In genomic region chrX:12089027-12089340, GRCm38 (mm10) we compare ENCODE assay signal across 8 mouse cellular contexts.
DNase-seq lines count a peak whose midpoint lies in the region; ATAC-seq and TF ChIP-seq lines count a peak whose summit lies in the region.

No protein-coding gene starts in this region.

- intact Hi-C loops in left cerebral cortex, postnatal 36 days (cut with DNase I), result loop anchor here (2.0 to 5.0 kb wide), 3 partner anchors 70 to 282 kb away; no protein-coding TSS in a partner anchor

- no peak for TF ChIP-seq CTCF in cerebellum, adult 2 months (IDR thresholded peaks at IDR 0.05; ENCODE audit: borderline replicate concordance, insufficient read depth, low read depth, low read length)
- TF ChIP-seq CTCF in lung, postnatal 0 days (IDR thresholded peaks at IDR 0.05), result no peak

- TF ChIP-seq POLR2A in cerebellum, adult 2 months (IDR thresholded peaks at IDR 0.05; ENCODE audit: borderline replicate concordance, insufficient read depth, low read length), result no peak

- no peak for TF ChIP-seq EP300 in lung, postnatal 0 days (IDR thresholded peaks at IDR 0.05)

- peaks cover 12% of the 10 kb centered on the region for H3K4me1 ChIP-seq in cerebellum, adult 2 months (ENCODE audit: control insufficient read depth, insufficient read depth, low read length)
- no peaks in the 10 kb centered on the region; the same call in 1 of the 2 replicates for H3K4me1 ChIP-seq in lung, postnatal 0 days (ENCODE audit: insufficient read depth, low read depth, low read length)
- H3K4me1 ChIP-seq in limb, embryonic 15.5 days, result peaks cover 36% of the 10 kb centered on the region
- peaks cover 20% of the 10 kb centered on the region for H3K4me1 ChIP-seq in stomach, embryonic 16.5 days (ENCODE audit: control insufficient read depth, insufficient read depth, low read length)

- no peak for ATAC-seq in lung, postnatal 0 days
- ATAC-seq in limb, embryonic 15.5 days (ENCODE audit: insufficient number of reproducible peaks, low FRiP score, low TSS enrichment, low read depth), result no peak
- ATAC-seq in stomach, embryonic 16.5 days (ENCODE audit: insufficient read depth, low FRiP score), result no peak

- no peaks in the 10 kb centered on the region for H3K9me3 ChIP-seq in lung, postnatal 0 days (ENCODE audit: low read length)
- H3K9me3 ChIP-seq in limb, embryonic 15.5 days, result no peaks in the 10 kb centered on the region
- H3K9me3 ChIP-seq in stomach, embryonic 16.5 days (replicated peaks; ENCODE audit: control insufficient read depth, low read length), result no peaks in the 10 kb centered on the region

- H3K4me3 ChIP-seq in cerebellum, adult 2 months (replicated peaks; ENCODE audit: insufficient read depth, low read depth, low read length), result no peak overlapping the region
- H3K4me3 ChIP-seq in lung, postnatal 0 days (ENCODE audit: low read depth, low read length), result peak overlapping the region; percentile 44; the same call in 1 of the 2 replicates
- peak overlapping the region; percentile 52 for H3K4me3 ChIP-seq in limb, embryonic 15.5 days
- H3K4me3 ChIP-seq in stomach, embryonic 16.5 days (replicated peaks; ENCODE audit: low read length), result peak overlapping the region; percentile 54

- peak overlapping the region; percentile 53; the same call in 1 of the 2 replicates for H3K27ac ChIP-seq in cerebellum, adult 2 months (ENCODE audit: insufficient read depth, low read length)
- H3K27ac ChIP-seq in lung, postnatal 0 days (ENCODE audit: low read length), result peak overlapping the region; percentile 90
- H3K27ac ChIP-seq in limb, embryonic 15.5 days, result peak overlapping the region; percentile 90
- peak overlapping the region; percentile 94 for H3K27ac ChIP-seq in stomach, embryonic 16.5 days (ENCODE audit: low read length)

- 40% methylated on average over 13 of the region's 13 CpGs for WGBS in cerebellum, adult 2 months
- WGBS in lung, postnatal 0 days, result 8% methylated on average over 12 of the region's 13 CpGs
- 5% methylated on average over 12 of the region's 13 CpGs for WGBS in limb, embryonic 15.5 days
- 7% methylated on average over 13 of the region's 13 CpGs for WGBS in stomach, embryonic 16.5 days

- H3K27me3 ChIP-seq in cerebellum, adult 2 months (ENCODE audit: control insufficient read depth, insufficient read depth, low read length), result no peaks in the 10 kb centered on the region
- H3K27me3 ChIP-seq in lung, postnatal 0 days (replicated peaks; ENCODE audit: insufficient read depth, low read length), result 0 out of 2 replicates have a peak, but pooled peaks cover 10% of the 10 kb centered on the region
- H3K27me3 ChIP-seq in limb, embryonic 15.5 days, result peaks cover 74% of the 10 kb centered on the region
- peaks cover 44% of the 10 kb centered on the region for H3K27me3 ChIP-seq in stomach, embryonic 16.5 days (ENCODE audit: control insufficient read depth, insufficient read depth, low read length)

- no peak for DNase-seq in cerebellum, adult 2 months
- DNase-seq in cerebellum, postnatal 10 days, result no peak
- no peak for DNase-seq in lung, postnatal 0 days (ENCODE audit: low spot score)
- no peak for DNase-seq in lung, postnatal 14 days
- no peak for DNase-seq in left cerebral cortex, postnatal 36 days (ENCODE audit: low spot score in 2 of 2)
- no peak for DNase-seq in thymus, postnatal 36 days

- H3K9ac ChIP-seq in lung, postnatal 0 days (replicated peaks; ENCODE audit: low read depth), result no peak overlapping the region
- H3K9ac ChIP-seq in limb, embryonic 15.5 days, result no peak overlapping the region
- H3K9ac ChIP-seq in stomach, embryonic 16.5 days (ENCODE audit: low read length), result peak overlapping the region; percentile 75

- peak overlapping the region; percentile 83 for H3K4me2 ChIP-seq in lung, postnatal 0 days (replicated peaks; ENCODE audit: low read depth, low read length)
- peak overlapping the region; percentile 81 for H3K4me2 ChIP-seq in limb, embryonic 15.5 days
- peak overlapping the region; percentile 83 for H3K4me2 ChIP-seq in stomach, embryonic 16.5 days (ENCODE audit: low read depth, low read length)

- H3K36me3 ChIP-seq in lung, postnatal 0 days (ENCODE audit: insufficient read depth, low read length), result no peaks in the 10 kb centered on the region
- H3K36me3 ChIP-seq in limb, embryonic 15.5 days, result no peaks in the 10 kb centered on the region
- no peaks in the 10 kb centered on the region for H3K36me3 ChIP-seq in stomach, embryonic 16.5 days (ENCODE audit: control insufficient read depth, insufficient read depth, low read length)
